Mouse (Mus musculus): ENCODE results near the gene Ccdc51.

DNA sequence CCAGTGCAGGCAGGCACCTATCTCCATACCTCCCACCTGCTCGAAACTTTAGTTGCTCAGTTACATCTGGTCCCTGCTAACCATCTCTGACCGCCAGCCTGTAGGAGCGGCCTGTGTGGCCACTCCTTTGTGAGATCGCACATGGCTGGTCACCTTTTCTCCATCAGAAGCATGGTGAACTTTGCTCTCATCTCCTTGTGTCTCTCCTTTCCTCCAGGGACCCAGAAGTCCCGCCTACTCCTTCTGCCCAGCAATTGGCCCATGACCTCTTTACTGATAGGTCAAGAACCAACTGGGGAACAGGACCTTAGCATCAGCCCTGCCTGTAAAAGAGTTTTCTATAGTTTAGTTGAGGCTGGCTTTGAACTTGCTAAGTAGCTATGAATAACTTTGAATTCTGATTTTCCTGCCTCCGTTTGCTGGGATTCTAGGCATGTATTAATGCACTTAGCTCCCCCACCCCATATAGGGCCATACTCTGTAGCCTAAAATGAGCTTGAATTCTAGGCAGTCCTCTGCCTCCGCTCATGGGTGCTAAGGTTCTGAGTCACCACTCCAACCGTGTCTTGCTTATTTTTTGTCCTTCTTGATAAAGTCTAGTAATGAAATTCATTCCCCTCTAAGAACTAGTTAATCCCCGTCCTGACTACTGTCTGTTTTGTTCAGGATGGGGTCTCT is 32.2 kb upstream of the Ccdc51 start:
- TF ChIP-seq CTCF (IDR thresholded peaks at IDR 0.05; ENCODE audit: borderline replicate concordance, insufficient read depth, low read depth, low read length): no peak
- TF ChIP-seq POLR2A (IDR thresholded peaks at IDR 0.05; ENCODE audit: borderline replicate concordance, insufficient read depth, low read length): no peak
